Mouse (Mus musculus) cerebellum, adult 11 months (tissue): Measurements from ENCODE around the gene Nsmce1.

Experiments
- DNase-seq: peaks from one replicate; pipeline ENCODE4 v3.0.0; 2022

Nsmce1 gene

GRCm38 (mm10) chr7:125490947-125491735 is at the start of gene Nsmce1:
Nsmce1 (minus strand) TSS chr7:125491596.
- DNase-seq = peak; percentile 94

- no peak for DNase-seq
Measured at GRCm38 (mm10) chr7:125541026-125541425, 49.6 kb upstream of the Nsmce1 start.

DNA sequence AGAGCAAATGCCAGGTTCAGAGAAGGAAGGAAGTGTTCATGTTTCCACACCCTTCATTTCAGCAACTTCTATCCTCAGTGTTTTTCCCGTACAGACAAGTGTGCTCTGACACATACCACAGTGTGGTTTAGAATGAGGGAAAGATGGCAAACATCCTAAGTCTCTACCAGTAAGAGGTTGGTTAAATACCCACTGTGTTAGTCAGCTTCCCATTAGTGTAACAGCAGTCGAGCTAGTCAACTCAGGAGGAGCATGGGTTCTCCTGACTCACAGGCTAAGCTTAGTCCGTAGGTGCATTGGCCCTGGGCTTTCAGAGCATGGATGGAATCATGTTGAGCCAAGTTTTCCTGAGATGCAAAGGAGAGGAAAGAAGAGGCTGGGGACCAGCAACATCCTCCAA is 48.0 kb upstream of the Nsmce1 start:
- no peak for DNase-seq

GRCm38 (mm10) chr7:125527901-125528580 is 36.6 kb upstream of the Nsmce1 start:
- no peak for DNase-seq

GRCm38 (mm10) chr7:125527186-125527585 is 35.8 kb upstream of the Nsmce1 start:
- DNase-seq = no peak

DNA sequence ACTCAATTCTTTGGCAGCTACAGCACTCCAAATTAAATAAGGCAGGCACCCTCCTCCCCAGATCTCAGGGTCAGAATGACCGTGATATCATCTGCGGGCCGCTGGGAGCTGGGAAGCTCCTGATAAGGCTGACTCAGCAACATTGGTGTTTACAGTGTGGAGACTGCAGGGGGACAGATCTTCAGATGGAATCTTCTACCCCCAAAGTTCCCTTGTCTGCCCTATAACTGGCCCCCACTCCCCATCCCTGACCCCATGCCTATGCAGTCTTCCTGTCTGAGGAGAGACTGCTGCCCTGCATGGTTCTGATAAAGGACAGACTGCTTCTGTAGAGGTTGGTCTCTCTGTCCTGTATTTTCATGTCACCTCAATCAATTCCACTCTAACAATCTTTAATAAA is 31.7 kb upstream of the Nsmce1 start:
- DNase-seq = no peak

- no peak for DNase-seq
Measured at GRCm38 (mm10) chr7:125519715-125520114, 28.3 kb upstream of the Nsmce1 start.

GRCm38 (mm10) chr7:125517470-125517869 is 26.1 kb upstream of the Nsmce1 start:
- DNase-seq = no peak

- no peak for DNase-seq
Measured at GRCm38 (mm10) chr7:125516723-125517122, 25.3 kb upstream of the Nsmce1 start.

- DNase-seq = no peak
Measured at GRCm38 (mm10) chr7:125515081-125515853, 23.9 kb upstream of the Nsmce1 start.

GRCm38 (mm10) chr7:125511852-125512251 is 20.5 kb upstream of the Nsmce1 start:
- no peak for DNase-seq

DNA sequence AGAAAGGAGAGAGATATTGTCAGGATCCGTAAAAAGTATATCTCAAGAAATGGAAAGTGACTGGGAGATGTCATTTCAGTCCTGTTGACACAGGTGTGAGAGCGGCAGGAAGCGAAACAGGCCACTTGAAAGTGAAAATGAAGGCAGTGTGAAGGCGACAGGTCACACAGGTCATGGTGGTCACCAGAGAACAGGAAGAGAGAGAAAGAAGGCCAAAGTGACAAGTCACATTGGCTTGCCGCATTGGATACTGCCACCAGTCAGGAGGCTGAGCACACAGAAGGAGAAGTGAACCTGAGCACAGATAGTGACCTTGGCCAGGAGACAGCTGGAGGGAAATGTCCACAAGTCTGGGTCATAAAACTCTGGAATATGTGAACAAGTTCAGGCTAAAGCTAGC is 20.0 kb upstream of the Nsmce1 start:
- no peak for DNase-seq

DNA sequence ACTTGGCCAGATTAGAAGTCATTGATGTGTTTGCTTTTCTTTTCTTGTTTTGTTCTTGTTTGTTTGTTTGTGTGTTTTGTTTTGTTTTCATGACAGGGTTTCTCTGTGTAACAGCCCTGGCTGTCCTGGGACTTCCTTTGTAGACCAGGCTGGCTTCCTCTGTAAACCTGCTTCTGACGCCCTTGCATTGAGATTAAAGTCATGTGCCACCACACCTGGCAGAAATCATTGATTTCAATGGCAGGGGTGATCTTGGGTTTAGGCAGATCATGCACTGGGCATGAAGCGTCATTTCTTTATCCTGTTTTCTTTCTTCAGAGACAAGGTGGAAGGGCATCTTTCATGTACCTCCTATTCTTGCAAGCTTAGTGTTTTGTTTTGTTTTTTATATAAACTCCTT is 15.9 kb upstream of the Nsmce1 start:
- no peak for DNase-seq

DNA sequence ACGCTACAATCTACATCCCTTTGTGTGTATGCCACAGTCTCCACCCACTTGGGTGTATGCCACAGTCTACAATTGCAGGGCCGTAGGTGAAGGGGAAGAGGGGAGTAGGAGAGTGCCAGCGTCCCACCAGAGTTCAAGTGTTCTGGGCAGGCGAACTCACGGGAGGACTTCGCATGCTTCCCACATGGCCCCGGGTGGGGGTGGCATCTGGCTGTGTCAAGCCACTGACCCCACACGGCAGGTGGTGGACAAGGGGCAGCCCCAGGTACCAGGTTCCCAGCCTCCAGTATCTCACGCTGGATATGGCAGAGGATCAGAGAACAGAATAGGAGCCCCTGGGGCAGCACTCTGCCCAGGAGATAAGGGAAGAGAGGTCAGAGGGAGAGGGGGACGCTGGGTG is 14.2 kb upstream of the Nsmce1 start:
- DNase-seq = no peak

DNA sequence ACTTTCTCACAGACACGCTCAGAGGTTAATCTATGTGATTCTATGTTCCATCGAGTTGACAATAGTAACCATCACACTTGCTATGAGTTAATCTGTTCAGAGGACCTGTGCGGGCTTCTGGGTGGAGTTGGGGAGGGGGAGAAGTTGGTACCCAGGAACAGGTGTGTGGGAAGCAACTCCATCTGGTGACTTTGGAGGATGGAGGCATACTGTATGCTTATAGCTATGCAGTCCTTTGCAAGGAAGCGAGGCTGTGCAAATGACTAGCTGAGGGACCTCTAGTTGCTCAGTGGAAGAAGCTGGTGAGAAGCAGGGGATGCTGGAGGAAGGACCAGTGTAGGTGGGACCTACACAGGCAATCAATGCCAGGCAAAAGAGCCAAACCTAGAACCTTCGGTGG is 13.2 kb upstream of the Nsmce1 start:
- DNase-seq = no peak

DNA sequence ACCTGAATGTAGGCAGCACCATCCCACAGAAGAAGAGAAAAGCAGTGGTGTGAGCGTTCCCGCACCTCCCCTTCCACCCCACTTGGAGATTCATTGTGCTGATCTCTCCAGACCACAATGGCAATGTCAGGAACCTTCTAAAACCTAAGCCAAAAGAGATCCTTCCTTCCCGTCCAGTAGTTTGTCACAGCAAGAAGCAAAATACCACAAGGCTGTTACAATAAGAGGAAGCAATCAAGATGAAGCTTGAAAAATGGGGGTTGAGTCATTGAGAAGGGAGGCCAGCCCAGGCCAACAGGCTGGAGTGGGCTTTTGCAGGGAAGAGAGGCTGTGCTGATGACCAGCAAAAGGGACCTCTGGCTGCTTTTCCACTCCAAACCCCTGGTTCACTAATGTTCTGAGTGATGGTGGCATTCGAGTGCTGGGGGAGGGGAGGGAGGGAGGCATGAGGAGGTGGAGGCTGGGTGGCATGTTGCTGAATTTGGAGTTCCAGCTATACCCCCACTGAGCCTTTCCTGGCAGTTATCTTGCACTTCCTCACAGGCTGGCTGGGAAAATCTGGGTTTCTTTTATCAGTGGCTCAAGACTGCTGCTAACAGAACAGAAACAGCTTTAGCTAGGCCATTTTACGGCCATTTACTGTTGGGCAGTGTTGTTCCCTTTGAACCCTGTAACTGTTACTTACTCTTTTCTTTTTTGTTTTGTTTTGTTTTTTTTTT is 12.1 kb upstream of the Nsmce1 start:
- DNase-seq = no peak

DNA sequence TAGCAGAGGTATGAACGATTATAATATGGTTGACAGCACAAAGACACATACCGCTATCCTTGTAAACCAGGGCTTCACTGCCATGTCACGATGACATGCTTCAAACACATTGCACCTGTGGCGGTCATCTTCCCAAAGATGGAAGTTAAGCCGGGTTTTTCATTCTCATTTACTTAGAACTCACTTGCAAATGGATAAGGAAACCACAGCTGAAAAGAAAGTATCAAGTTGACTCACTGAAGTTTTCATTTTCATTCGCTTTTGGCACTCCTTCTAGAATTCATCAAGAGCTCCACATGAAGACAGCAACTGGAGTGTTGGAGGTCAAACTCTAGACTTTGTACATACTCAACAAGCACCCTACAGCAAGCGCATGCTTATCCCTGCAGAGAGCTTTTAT is 9.5 kb upstream of the Nsmce1 start:
- DNase-seq = no peak

DNA sequence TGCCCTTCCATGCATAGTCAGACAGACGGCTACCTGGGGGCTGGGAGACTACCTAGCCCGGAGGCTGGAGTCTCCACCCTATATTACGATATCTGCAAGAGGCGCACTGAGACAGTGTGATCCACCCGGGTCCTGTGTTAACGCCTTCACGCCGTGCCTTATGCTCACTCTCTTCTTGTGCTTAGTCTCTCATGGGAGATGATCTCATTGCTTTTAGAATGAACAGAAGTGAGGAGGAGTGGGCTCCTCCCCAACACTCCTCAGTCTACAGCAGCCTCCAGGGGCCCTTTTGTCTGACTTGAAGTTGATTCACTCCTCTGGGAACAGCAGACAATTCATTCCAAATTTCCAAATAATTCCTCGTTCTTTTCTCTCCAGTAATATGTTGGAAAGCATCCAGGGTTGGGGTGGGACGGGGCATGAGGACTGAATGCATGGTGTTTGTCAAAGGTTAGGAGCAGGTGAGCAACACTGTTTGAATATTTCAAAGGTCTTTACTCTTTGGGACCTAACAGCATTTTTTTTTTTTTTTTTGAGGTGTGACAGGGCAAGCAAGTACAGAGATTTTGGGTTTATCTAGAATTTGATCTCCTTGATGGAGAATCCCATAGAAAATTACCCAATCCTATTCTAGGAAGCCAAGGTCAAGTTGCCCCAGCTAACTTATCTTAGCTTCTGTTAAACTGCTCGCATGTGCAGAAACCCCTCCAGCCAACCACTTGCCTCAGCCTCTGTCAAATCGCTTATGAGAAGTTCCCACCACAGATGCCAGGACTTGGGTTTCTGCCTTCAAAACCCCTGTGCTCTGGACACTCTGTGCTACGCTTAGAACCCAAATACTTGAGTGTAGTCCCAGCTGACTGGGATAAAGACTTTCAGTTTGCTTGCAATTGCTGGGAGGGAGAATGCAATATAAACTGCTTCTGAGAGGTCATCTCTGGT is 8.8 kb upstream of the Nsmce1 start:
- DNase-seq = no peak

- DNase-seq = no peak
Measured at GRCm38 (mm10) chr7:125495864-125496440, 4.6 kb upstream of the Nsmce1 start.

GRCm38 (mm10) chr7:125492551-125492950 is 1.2 kb upstream of the Nsmce1 start:
- DNase-seq = no peak

DNA sequence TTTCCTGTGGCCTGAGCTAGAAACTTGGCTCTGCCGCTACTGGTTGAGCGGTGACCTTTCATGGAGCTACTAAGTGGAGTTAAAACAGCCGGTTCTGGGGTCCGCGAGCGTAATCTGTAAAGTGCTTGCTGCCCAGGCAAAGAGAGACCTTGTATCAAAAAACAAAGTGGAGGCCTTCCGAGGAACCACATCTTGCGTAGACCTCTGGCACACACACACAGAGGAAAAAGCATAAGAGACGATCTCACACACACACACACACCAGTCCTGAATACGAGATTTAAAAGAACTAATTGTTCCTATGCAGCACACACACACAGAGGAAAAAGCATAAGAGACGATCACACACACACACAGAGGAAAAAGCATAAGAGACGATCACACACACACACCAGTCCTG is 364 bp upstream of the Nsmce1 start:
- no peak for DNase-seq

DNA sequence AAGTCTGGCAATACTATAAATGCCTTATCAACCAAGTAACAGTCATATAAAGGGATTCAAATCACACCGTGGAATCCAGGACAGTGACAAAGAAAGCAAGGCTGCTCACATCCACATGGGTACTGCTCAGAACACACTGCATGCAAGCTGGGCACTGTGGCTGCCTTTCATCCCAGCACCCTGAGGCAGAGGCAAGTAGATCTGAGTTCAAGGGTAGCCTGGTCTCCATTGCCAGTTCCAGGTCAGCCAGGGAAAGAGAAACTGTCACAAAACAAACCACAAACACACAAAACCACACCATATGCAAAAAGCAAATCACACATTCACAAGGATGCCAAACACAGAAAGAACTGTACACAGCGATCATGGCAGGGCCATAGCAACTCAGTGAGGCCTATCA is 1.8 kb downstream of the Nsmce1 start:
- no peak for DNase-seq
